Mouse (Mus musculus) ovary, postnatal 10 days (tissue): Measurements from ENCODE around the gene Rap1b.

Experiments used
- DNase-seq: peaks from one replicate; pipeline ENCODE4 v3.0.0; 2022; ENCODE audit warnings: low spot score

The Rap1b gene

DNA sequence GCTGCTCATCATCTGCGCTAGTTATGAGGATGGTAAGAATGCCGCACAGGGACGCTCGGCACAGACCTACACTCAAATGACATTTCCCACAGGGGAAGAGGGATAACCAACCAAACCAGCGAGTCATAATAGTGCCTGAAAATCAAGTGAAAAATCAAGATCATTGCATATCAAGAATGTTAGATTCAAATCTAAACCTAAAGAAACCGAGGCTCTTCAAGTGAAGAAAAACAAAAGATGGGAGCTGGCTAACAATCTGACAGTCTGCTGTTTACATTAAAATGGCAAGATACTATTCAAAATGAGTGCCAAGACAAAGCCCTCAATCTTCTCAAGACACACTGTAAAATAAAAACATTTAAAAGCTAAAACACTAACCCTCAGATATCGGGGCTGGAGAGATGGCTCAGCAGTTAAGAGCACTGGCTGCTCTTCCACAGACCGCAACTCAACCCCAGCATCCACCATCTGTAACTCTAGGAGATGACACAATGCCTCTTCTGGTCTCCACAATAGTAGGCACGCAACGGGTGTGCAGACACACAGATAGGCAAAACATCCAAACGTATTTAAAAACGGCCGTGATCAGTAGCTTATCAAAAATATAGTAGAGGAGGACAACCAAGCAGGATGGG, 61.9 kb downstream of the Rap1b start:
- DNase-seq = no peak

DNA sequence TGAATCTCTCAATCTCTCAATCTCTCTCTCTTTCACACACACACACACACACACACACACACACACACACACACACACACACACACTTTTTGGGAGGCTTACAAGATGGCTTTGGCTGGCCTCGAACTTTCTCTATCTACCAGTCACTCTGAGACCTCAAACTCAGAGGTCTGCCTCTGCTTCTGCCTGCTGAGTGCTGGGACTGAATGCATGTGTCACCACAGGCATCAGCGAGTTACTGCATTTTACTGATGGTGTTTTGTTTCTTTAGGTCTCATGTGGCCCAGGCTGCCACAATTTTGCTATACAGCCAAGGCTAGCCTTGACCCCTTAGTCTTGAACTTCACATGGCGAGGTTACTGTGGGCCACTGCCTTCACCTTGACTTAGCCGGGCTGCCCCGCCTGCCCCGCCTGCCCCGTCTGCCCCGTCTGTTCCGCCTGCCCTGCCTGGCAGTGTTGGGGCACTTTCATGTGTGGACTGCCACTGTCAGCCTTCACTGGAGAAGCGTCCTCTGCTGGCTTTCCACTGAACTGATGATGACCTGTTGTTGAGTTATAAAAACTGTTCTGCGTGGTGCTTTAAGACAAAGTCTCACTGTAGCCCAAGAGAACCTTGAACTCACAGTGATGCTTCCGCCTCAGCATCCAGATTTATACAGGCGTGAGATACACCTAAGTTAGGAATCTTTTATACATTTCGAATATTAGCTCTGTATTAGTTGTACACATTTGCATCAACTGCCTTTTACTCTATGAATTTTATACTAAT, 63.2 kb downstream of the Rap1b start:
- no peak for DNase-seq

DNA sequence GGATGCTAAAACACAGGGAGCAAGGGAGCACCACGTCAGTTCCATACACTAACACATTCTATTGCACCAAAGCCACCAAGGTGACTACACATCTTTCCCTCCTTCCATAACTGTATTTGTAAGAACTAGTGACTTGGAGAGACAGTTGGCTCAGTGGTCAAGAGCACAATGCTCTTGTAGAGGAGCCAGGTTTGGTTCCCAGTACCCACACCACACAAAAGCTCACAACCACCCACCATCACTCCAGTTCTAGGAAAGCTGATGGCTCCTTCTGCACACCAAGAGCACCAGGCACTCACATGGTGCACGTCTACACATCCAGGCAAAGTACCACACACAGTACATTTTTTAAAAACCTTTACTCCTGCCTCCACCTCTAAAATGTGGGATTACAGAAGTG, 63.8 kb downstream of the Rap1b start:
- DNase-seq = no peak

DNA sequence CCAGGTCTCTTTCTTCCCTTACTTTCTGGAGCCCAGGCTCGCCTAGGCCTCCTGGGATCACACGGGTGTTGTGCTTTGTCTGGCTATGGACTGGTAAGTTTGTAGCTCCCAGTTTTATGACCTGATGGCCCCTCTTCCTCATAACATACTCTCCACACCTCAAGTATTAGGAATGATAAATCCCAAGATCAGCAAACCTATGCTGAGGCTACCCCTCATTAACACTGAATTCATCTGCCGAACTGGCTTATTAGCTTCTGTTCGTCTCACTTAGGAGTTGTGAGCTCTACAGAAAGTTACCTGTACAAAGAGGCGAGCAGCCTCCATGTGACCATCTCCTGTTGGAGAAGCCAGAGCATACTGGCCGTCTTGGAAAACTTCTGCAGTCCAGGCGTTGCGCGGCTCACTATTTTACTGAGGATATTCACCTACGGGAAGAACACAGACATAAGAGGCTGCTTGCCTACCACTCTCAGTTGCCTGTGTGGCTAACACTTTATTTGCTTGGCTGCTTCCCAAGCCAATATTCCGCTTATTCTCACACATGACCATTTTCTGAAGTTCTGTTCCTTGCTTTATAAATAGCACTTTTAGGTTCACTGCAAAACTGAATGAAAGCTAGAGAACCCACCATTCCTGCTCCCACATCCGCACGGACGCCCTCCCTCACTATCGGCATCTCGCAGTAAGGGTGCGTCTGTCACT, 64.7 kb downstream of the Rap1b start:
- DNase-seq = no peak

DNA sequence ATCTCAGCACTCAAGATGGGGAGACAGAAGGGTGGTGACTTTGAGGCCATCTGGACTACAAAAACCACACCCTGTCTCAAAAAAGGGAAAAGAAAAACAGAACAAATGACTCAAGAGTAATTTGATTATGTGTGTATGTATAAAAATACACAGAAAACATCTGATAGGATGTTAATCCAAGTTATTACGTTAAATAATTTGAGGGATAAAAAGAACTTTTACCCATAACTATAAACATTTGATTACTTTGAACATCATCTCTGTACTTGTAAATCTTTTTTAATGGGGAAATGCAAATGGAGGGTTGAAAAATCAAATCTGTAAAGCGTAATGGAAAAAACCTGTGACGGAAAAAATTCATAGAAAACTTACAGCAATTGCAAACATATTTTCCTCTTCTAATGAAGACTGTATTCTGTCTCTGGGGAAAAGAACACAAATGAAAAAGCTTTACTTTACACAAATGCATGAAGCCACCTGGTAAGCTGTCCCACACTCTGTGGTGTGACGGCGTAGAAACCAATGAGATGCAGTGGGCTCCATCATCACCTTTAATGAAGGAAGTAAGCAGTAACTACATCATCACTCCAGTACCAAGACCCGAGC, 65.4 kb downstream of the Rap1b start:
- DNase-seq = no peak

DNA sequence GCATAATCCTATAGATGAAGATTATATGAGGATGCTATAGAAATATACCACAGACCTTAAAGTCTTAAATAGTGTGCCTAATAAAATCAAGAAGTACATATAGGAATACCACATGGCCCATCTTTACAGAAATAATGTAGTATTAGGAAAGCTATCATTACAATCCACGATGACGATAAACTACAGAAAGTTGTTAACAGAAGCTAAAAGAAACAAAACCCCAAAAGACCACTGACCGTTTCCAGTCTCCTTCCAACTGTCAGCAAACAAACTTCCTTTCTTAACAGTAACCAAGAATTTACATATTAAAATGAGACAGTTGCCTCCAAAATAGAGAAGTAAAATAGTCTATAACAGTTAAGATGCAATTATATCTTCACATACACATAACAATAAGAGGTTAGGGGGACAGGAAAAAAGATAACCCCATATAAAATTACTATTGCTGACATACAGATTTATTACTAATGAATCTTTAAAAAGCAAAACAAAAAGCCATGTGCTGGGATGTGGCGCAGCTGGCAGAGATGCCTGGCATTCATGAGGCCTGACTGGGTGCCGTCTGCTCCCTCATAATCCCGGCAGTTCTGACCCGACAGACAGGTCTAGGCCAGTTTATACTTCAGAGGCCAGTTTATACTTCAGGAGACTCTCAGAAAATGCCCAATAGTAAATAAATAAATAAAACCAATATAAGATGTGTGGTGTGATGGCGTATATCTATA, 66.1 kb downstream of the Rap1b start:
- no peak for DNase-seq

DNA sequence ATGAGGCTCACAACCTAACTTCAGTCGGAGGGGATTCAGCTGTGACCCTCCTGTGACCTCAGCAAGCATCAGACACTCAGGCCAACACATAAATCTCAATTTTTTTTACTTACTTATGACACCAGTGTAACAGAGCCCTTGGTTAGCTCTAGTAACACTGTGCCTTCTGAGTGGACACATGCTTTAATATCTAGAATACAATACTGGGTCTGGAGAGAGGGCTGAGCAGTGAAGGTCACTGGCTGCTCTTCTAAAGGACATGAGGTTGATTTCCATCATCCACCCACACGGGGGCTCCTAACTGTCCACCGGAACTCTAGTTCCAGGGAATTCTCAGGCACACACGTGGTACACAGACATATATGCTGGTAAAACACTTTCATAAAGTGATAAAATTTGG, 66.9 kb downstream of the Rap1b start:
- no peak for DNase-seq

DNA sequence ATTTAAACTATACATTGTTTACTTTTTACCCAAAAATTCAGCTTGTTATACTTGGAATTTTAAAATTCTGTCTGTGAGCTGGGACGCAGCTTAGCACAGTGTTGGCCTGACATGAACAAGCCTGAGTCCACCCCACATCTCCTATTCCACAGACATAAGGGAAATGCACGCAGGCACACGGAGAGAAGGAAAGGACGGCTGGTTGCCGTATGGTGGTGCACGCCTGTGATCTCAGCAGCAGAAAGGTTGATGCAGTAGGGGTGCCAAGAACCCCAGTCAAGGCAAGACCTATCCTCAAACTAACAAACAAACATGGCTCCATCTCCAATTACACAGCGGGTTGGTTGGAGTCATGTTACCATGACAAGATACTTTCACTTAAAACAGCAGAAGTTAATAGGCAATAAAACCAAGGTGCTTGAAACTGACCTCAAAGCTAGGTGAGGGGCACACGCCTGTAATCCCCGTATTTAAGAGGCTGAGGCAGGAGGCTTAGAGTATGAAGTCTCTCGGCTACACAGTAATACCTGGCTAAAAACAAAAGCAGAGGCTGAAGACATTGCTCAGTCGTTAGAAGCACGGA, 67.4 kb downstream of the Rap1b start:
- DNase-seq = no peak

DNA sequence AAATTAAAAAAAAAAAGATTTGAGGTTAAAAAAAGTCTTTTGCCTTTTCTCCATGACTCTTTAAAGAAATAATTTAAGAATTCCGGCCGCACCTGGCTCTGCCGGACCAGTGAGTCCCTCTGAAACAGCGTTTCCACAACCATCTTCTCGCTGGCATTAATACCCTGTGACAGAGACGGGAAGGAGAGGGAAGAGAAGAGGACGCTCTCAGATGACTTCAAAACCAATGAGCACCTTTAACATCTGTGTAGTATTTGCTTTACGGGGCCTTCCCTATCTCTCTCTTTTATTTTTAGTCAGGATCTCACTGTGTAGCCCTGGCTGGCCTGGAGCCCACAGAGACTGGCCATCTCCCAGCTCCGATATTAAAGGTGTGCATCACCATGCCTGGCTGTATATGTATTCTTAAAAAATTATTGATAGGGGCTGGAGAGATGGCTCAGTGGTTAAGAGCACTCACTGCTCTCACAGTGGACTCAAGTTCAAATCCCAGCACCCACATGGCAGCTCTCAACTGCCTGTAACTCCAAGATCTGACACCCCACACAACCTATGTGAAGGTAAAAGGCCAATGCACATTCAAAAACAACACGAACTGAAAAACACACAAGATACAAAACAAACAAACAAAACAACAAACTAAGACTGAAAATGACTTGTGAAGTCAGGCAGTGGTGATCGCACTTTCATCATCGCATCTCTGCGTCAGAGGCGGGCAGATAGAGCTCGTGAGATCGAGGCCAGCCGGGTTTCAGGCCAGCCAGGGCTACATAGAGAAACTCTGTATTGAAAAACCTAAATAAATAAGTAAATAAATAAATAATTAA, 68.1 kb downstream of the Rap1b start:
- no peak for DNase-seq

DNA sequence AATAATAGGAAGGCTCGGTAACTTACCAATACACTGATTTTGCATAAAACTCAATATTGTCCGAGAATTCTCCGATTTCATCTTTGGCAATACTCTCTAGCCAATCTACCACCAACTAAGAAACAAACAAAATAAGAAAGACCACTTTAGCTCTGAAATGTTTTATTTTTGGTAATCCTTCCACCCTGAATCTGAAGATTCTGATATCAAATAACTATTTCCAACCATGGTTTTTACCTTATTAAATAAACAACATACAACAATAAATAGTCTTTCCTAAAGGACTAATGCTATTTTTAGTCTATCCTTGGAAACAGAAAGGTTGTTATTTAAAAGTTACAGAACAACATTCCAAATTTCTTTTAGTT, 68.7 kb downstream of the Rap1b start:
- DNase-seq = no peak

DNA sequence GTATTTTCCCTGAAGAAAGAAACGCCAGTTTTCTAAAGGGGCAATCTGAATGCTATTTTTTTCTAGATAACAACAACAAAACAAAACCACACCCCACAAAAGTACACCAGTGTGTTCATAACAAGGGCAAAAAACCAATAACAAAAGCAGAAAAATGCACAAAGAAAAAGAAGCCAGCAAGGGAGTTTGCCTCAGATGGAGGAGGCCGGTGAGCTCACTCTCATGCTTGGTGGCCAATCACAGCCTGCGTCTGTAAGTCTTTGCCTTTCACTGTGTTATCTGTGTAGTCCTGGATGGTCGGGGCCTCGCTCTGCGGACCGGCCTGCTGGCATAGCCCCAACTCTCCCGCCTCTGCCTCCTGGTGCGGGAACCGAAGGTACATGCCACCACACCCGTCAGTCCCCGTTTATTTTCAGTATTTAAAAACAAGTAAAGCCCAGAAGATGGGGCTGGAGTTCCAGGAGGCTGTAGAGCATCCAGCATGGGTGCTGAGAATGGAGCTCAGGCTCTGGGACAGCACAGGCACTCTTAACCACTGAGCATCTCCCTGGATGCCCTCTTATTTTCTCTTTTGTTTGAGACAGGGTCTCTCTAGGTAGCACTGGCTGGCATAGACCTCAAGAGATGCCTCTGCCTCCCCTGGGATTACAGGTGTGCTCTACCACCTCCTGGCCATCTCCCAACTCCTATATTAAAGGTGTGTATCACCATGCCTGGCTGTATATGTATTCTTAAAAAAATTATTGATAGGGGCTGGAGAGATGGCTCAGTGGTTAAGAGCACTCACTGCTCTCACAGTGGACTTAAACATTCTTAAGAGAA, 69.3 kb downstream of the Rap1b start:
- no peak for DNase-seq

GRCm38 (mm10) chr10:117775401-117776144, 70.3 kb downstream of the Rap1b start:
- no peak for DNase-seq

- no peak for DNase-seq
These were observed 71.1 kb downstream of the Rap1b start for GRCm38 (mm10) chr10:117774817-117775120.

DNA sequence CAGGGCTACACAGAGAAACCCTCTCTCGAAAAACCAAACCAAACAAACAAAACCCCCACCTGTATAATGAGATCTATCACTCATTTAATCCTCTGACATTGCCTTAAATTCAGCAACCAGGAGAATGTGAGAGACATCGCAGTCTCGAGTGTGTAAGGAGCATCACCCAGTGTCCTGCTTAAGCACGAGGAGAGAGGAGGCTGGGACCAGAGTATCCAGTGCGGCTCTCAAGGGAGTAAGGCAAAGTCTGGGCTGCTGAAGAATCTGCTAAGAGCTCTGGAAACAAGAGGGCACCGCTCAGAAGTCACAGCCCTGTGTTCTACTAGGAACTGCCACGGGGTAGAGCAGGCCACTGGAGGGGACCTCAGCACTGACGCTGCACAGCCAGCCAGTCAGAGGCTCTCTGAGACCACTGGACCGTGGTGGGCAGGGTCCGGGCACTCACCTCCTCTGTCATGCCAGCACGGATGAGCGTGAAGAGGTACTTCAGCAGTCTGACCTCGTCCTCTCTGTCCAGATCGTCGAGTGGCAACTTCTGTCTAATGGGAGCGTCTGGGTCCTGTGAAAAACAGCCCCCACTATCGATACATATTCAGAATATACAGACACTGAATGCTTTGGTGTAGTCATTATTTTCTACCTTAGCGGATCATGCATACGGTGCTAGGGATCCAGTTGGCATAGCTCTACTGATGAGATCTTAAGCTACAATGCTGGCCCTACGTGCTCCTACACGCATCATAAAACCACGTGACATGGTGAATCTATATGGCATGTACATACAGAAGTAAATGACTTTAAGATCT, 71.6 kb downstream of the Rap1b start:
- DNase-seq = no peak

DNA sequence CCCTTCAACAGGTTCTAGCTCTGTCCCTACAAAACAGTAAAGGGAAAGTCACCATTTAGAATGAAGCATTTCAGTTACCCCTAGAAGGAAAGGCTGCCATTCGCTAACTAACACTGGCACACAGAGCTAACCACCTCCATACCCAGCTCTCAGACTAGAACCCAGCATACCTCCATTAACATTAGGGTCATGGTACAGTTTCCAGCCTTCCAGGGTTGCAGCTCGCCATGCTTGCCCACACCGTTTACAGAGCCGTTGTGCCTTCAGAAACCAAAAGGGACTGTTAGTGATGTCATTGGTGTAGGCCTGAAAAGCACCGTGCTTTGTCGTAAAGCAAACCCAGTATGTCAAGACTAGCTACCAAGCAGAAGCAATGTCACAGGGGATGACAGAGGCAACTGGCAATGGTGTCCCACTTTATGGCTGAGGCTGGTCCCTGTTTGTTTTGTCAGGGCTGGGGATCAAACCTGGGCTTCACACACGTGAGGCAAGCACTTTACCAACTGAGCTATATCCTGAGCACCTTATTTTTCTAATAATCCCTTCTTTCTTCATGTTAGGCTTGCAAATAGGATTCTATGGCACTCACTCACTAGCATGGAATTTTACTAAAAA, 72.6 kb downstream of the Rap1b start:
- no peak for DNase-seq

GRCm38 (mm10) chr10:117772364-117773105, 73.3 kb downstream of the Rap1b start:
- no peak for DNase-seq

GRCm38 (mm10) chr10:117771131-117771510, 74.7 kb downstream of the Rap1b start:
- no peak for DNase-seq
